Mouse (Mus musculus) neural tube, embryonic 12.5 days (tissue): ENCODE results near the gene Lars2. TPM values are rescaled to one million over a fixed set of nuclear protein-coding genes. Genes with fewer than 3 reads are reported as not detected.
"Not testable (repeated sequence)": the region's sequence is repeated elsewhere in the genome, so short reads cannot be mapped to it uniquely, and the experiment has no call there.

ENCODE experiments used
- ATAC-seq: fragments of 200-750 bp; cut with Nextera tagmentation; 2 replicates; pipeline ENCODE4 v1.8.0; 2017; ENCODE audit warnings: low read depth, mild to moderate bottlenecking, moderate TSS enrichment, moderate library complexity; ENCODE audit not compliant: low FRiP score
- H3K27ac ChIP-seq: fragments of 300-500 bp; sonication (generic); 2 replicates; pipeline ENCODE4 v1.5.1; 2016
- H3K27me3 ChIP-seq: fragments of 300-500 bp; sonication (generic); replicated peaks from 2 replicates; pipeline ENCODE4 v1.6.1; 2016; ENCODE audit warnings: mild to moderate bottlenecking
- H3K36me3 ChIP-seq: fragments of 300-500 bp; sonication (generic); 2 replicates; pipeline ENCODE4 v1.6.1; 2016; ENCODE audit warnings: mild to moderate bottlenecking
- H3K4me1 ChIP-seq: fragments of 300-500 bp; sonication (generic); 2 replicates; pipeline ENCODE4 v1.6.1; 2016
- H3K4me2 ChIP-seq: fragments of 300-500 bp; sonication (generic); replicated peaks from 2 replicates; pipeline ENCODE4 v1.6.1; 2016; ENCODE audit warnings: mild to moderate bottlenecking
- H3K4me3 ChIP-seq: fragments of 300-500 bp; sonication (generic); 2 replicates; pipeline ENCODE4 v1.5.1; 2016
- H3K9ac ChIP-seq: fragments of 300-500 bp; sonication (generic); 2 replicates; pipeline ENCODE4 v1.6.1; 2016; ENCODE audit warnings: mild to moderate bottlenecking
- H3K9me3 ChIP-seq: fragments of 300-500 bp; sonication (generic); 2 replicates; pipeline ENCODE4 v1.6.1; 2016; ENCODE audit warnings: mild to moderate bottlenecking
- WGBS: fragments of 180-500 bp; shearing (Covaris S2); methylation state at CpG from one replicate; pipeline ENCODE4 v1.1.7; 2016; 5-methylcytosine and 5-hydroxymethylcytosine counted together
- polyA plus RNA-seq: library from polyadenylated mRNA; unstranded; fragments of >200 nt; fragmentation: Nextera tagmentation; extraction: Ambion mirVana; gene quantifications from 2 replicates; pipeline ENCODE4 v1.2.1, GENCODE M21; 2016

The Lars2 gene
- polyA plus RNA-seq: 972 and 1,065 TPM in 2 replicates

DNA sequence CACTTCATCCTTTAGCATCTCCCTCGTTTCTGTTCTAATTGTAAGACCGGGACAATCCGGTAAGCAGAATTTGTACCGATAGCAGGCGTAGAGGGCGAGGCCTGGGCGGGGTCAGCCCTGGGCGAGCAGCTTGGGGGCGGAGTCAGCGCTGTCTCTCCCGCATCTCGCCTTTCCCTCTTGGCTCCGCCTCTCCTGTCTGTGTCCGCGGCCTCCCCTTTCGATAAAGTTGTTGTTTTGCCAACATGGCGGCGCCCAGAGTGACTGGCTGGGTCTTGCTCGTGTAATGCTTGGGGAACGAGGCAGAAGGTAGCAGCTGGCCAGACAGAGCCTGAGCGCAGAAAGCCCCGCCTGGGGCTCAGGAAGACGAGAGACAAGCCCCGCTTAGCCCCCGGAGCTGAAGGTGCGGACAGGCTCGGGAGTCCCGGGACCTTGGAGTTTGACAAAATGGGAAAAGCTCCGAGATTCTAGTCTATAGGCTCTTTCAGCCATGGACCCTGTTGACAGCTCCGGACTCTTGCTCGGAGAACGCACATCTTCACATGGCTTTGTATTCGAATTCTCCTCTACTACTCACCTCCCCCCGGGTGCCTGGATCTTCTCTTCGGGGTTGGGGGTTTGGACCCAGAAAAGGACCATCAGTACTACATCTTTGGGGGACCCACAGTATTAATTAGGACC, at the start of gene Lars2:
Gene Lars2, plus strand, starts transcription at position 220 of the 678 bp plus-strand sequence.
- H3K4me2 ChIP-seq: peak within 1 kb of the TSS; percentile 82
- WGBS: under 1% methylated on average over 35 of the region's 35 CpGs
- no peaks in the 10 kb centered on the region for H3K27me3 ChIP-seq
- H3K9ac ChIP-seq: peak within 1 kb of the TSS; percentile 69
- no peaks in the 10 kb centered on the region for H3K9me3 ChIP-seq
- peaks cover 9% of the 10 kb centered on the region for H3K4me1 ChIP-seq
- peaks cover under 1% of the 10 kb centered on the region; the same call in 1 of the 2 replicates for H3K36me3 ChIP-seq
- ATAC-seq: peak; percentile 99
- peak within 1 kb of the TSS; percentile 82 for H3K4me3 ChIP-seq
- peak within 1 kb of the TSS; percentile 53 for H3K27ac ChIP-seq

- Histone ChIP-seq H3K27ac (no peak overlapping the region), H3K4me2 (no peak overlapping the region), H3K27me3 (no peaks in the 10 kb centered on the region), H3K4me1 (no peaks in the 10 kb centered on the region), H3K9me3 (no peaks in the 10 kb centered on the region), H3K9ac (no peak overlapping the region), H3K36me3 (no peaks in the 10 kb centered on the region), H3K4me3 (no peak overlapping the region)
- no peak for ATAC-seq
Observed at GRCm38 (mm10) chr9:123326106-123326505, 40.6 kb upstream of the Lars2 start.

DNA sequence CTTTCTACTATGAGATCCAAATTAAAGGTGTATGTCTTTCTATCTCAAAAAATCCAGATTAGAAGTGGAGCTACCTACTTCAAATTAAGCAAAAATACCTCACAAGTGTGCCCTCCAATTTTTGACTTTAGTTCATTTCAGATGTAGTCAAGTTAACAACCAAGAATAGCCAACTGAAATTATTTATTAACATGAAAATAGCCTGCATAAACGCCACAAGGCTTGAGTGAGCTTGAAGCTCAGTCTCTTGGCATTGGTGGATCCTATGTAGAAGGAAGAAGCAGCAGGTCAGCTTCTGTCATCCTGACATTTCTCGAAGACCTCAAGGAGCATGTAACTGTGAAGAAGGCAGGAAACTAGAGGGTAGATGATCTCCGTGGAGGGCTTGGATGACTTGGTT, 38.4 kb upstream of the Lars2 start:
- H3K36me3 ChIP-seq: no peaks in the 10 kb centered on the region

GRCm38 (mm10) chr9:123329831-123330230, 36.9 kb upstream of the Lars2 start:
- H3K27me3 ChIP-seq: no peaks in the 10 kb centered on the region
- no peak overlapping the region for H3K27ac ChIP-seq
- no peak overlapping the region for H3K4me3 ChIP-seq
- 95% methylated on average over 7 of the region's 7 CpGs for WGBS
- ATAC-seq: no peak
- H3K9ac ChIP-seq: no peak overlapping the region
- H3K9me3 ChIP-seq: no peaks in the 10 kb centered on the region
- H3K4me2 ChIP-seq: no peak overlapping the region
- no peaks in the 10 kb centered on the region for H3K36me3 ChIP-seq
- H3K4me1 ChIP-seq: no peaks in the 10 kb centered on the region

More for the DNA sequence above, 38.4 kb upstream of the Lars2 start:
- Histone ChIP-seq H3K9me3 (no peaks in the 10 kb centered on the region), H3K4me3 (no peak overlapping the region), H3K4me1 (no peaks in the 10 kb centered on the region), H3K9ac (no peak overlapping the region), H3K27me3 (no peaks in the 10 kb centered on the region), H3K4me2 (no peak overlapping the region), H3K27ac (no peak overlapping the region)
- ATAC-seq: no peak
- 85% methylated on average over 3 of the region's 3 CpGs for WGBS

DNA sequence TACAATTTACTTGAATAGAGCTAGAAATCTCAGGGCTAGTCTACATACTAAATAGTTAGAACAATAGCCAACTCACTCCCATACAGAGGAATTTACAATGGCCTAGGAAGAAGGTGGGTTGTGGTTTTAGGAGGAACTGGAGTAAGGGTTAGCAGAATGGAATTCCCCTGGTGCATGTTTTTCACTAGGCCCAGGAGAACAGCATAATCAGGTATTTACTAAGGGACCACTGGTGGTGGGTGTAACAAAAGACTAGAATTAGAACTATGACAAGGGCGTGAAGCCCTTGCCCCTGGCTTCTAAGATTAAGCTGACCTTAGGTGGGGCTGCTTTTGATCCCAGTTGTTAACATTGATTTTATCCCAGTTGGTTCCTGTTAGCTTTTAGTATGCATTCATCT, 36.5 kb upstream of the Lars2 start:
- H3K4me3 ChIP-seq, H3K36me3 ChIP-seq, H3K4me1 ChIP-seq, H3K4me2 ChIP-seq, H3K27ac ChIP-seq, ATAC-seq, H3K27me3 ChIP-seq, H3K9me3 ChIP-seq, H3K9ac ChIP-seq: not testable (repeated sequence)
- WGBS: 75% methylated on average over 1 of the region's 1 CpGs

GRCm38 (mm10) chr9:123333479-123333878, 33.2 kb upstream of the Lars2 start:
- no peaks in the 10 kb centered on the region for H3K9me3 ChIP-seq
- WGBS: 84% methylated on average over 2 of the region's 2 CpGs
- H3K27ac ChIP-seq: no peak overlapping the region
- ATAC-seq: no peak
- peaks cover 4% of the 10 kb centered on the region; the same call in 1 of the 2 replicates for H3K4me1 ChIP-seq
- H3K9ac ChIP-seq: no peak overlapping the region
- no peaks in the 10 kb centered on the region for H3K27me3 ChIP-seq
- H3K4me2 ChIP-seq: no peak overlapping the region
- no peak overlapping the region for H3K4me3 ChIP-seq
- H3K36me3 ChIP-seq: no peaks in the 10 kb centered on the region

DNA sequence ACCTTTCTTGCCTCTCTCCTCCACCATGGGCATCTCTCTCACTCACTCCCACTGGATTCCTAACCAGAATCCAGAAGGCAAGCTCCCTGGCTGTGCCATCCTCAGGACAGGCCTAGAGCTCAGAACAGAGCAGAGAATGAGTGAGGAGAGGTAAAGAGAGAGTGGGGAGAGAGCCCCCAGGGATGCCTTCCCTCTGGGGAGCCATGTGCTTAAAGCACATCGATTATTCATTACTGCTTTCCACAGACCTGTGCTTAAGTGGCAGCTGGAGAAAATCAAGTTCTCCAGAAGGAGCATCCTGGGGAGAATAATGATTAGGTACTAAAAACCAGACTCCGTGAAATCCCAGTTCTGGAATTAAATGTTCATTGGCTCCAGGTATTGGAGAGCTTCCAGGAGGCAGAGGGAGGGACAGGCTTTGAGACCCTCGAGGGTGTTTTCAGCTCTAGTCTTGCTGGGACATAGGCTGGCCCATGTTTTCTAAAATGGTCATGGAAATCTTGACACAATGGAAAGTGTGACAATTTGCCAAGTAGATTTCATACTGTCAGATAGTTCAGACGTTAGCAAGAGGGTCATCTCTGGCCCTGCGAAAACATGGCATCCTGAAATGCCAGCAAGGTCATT, 31.6 kb upstream of the Lars2 start:
- no peak overlapping the region for H3K4me3 ChIP-seq
- H3K9me3 ChIP-seq: no peaks in the 10 kb centered on the region
- no peak overlapping the region for H3K27ac ChIP-seq
- H3K4me1 ChIP-seq: peaks cover 4% of the 10 kb centered on the region; the same call in 1 of the 2 replicates
- no peaks in the 10 kb centered on the region for H3K36me3 ChIP-seq
- WGBS: 49% methylated on average over 5 of the region's 5 CpGs
- H3K9ac ChIP-seq: no peak overlapping the region
- no peaks in the 10 kb centered on the region for H3K27me3 ChIP-seq
- H3K4me2 ChIP-seq: no peak overlapping the region
- no peak for ATAC-seq

DNA sequence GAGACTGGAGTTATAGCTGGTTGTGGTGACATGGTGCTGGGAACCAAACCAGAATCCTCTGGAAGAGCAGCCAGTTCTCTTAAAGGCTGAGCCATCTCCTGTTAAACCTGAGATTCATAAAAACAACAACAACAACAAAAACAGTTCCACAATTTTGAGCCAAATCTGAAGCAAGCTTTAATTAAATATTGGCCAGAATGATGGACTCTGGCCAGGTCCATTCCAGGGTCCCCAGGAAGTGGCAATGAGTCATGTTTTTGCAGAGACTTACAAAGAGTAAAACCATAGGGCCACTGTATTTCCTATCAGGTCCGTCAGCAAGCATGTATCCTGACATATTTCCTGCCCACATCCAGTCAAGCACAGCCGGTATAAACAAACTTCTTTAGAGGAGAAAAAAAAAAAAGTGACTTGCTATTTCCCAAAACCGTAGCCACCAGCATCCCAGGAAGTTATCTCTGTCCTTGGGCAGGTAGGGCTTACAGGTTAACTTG, 27.0 kb upstream of the Lars2 start:
- WGBS: 70% methylated on average over 3 of the region's 3 CpGs
- Histone ChIP-seq H3K4me1 (peaks cover 4% of the 10 kb centered on the region; the same call in 1 of the 2 replicates), H3K4me2 (no peak overlapping the region), H3K27me3 (no peaks in the 10 kb centered on the region), H3K27ac (no peak overlapping the region), H3K4me3 (no peak overlapping the region), H3K9ac (no peak overlapping the region), H3K36me3 (no peaks in the 10 kb centered on the region), H3K9me3 (no peaks in the 10 kb centered on the region)
- ATAC-seq: no peak

- Histone ChIP-seq H3K9ac (no peak overlapping the region), H3K4me1 (0 out of 2 replicates have a peak, but pooled peaks cover 4% of the 10 kb centered on the region), H3K9me3 (no peaks in the 10 kb centered on the region), H3K27me3 (no peaks in the 10 kb centered on the region), H3K36me3 (no peaks in the 10 kb centered on the region), H3K4me3 (no peak overlapping the region), H3K27ac (no peak overlapping the region), H3K4me2 (no peak overlapping the region)
- no peak for ATAC-seq
- WGBS: 91% methylated on average over 6 of the region's 6 CpGs
Observed at GRCm38 (mm10) chr9:123341256-123341655, 25.5 kb upstream of the Lars2 start.

DNA sequence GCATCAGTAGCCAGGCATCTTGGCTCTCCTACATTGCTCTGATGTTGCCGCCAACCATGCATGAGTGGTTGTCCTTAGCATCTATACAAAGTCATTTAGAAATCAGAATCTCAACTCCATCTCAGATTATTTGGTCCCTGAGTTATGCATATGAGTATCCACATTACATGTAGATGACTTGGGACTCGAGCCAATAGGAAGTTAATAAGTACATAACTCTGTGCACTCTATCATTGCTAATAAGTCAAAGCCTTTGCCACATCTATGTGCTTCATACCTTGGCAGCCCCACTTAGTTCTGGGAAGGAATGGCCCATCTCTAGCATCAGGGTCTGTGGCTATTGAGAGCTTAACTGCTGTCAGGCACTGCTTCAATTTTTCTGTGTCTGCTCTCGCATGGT, 23.7 kb upstream of the Lars2 start:
- H3K4me2 ChIP-seq: no peak overlapping the region
- no peak for ATAC-seq
- H3K4me3 ChIP-seq: no peak overlapping the region
- H3K9me3 ChIP-seq: no peaks in the 10 kb centered on the region
- H3K27me3 ChIP-seq: no peaks in the 10 kb centered on the region
- H3K27ac ChIP-seq: no peak overlapping the region
- 0 out of 2 replicates have a peak, but pooled peaks cover 2% of the 10 kb centered on the region for H3K4me1 ChIP-seq
- no peaks in the 10 kb centered on the region for H3K36me3 ChIP-seq
- no peak overlapping the region for H3K9ac ChIP-seq
- 81% methylated on average over 3 of the region's 3 CpGs for WGBS

GRCm38 (mm10) chr9:123349286-123349685, 17.4 kb upstream of the Lars2 start:
- H3K4me1 ChIP-seq, H3K27me3 ChIP-seq, H3K4me3 ChIP-seq, ATAC-seq, H3K27ac ChIP-seq, H3K36me3 ChIP-seq, H3K9ac ChIP-seq, H3K4me2 ChIP-seq: not testable (repeated sequence)
- H3K9me3 ChIP-seq: peaks cover 15% of the 10 kb centered on the region
- WGBS: 96% methylated on average over 1 of the region's 1 CpGs

GRCm38 (mm10) chr9:123359981-123360380, 6.7 kb upstream of the Lars2 start:
- H3K4me3 ChIP-seq: no peak overlapping the region
- WGBS: 61% methylated on average over 3 of the region's 3 CpGs
- no peak overlapping the region for H3K4me2 ChIP-seq
- H3K36me3 ChIP-seq: no peaks in the 10 kb centered on the region
- no peak for ATAC-seq
- H3K27ac ChIP-seq: no peak overlapping the region
- no peak overlapping the region for H3K9ac ChIP-seq
- no peaks in the 10 kb centered on the region for H3K9me3 ChIP-seq
- H3K27me3 ChIP-seq: no peaks in the 10 kb centered on the region
- H3K4me1 ChIP-seq: no peaks in the 10 kb centered on the region
